Mouse (Mus musculus) activated CD4-positive, CD25-positive, alpha-beta regulatory T cell (primary cell): Measurements from ENCODE around the gene Lactb. TPM values are rescaled to one million over a fixed set of nuclear protein-coding genes. Genes with fewer than 3 reads are reported as not detected.

ENCODE experiments used
- polyA plus RNA-seq, 2 experiments: library from polyadenylated mRNA; unstranded; fragments of 100-300 nt; shearing (Covaris generic); gene quantifications; one replicate each; pipeline ENCODE4 v1.2.1; 2017

Lactb gene
- 10 to 100 TPM; 26.4 to 27.2 TPM for polyA plus RNA-seq

GRCm38 (mm10) chr9:66975239-66975645, at the start of gene Lactb:
Gene Lactb, minus strand, starts transcription at chr9:66975484.

GRCm38 (mm10) chr9:66945647-66946641, 29.3 kb downstream of the Lactb start, which contains the start of gene Rps27l:
Gene Rps27l, plus strand, starts transcription at chr9:66946086.

DNA sequence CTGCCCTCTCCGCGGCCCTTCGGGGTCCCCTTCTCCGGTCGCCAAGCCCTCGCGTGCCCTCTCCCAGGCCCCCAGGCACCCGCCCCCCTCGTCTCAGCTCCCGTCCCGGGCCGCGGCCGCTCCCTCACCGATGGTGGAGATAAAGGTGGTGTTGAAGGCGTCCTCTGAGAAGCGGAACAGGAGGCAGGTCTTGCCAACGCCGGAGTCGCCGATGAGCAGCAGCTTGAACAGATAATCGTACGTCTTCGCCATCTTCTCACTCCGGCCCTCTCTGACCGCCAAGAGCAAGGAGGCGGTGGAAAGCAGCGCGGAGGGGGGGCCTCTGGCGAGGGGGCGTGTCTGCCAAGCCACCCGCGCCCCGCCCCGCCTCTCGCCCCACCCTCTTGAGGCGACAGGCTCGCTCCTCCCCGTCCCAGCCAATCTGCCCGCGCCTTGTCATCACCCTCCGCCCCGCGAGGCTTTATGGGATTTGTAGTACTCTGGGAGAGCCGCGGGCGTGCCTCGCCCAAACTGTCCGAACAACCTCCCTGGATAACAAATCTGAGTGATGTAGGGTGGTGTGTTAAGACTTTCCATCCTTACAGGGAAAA, 55.8 kb downstream of the Lactb start, which contains the start of gene Rab8b:
TSS of gene Rab8b (minus strand) at position 306 of the 590 bp plus-strand sequence.

Other genes with a start within 250 kb of the Lactb start
- 1 to 10 TPM in 1 of 2 experiments, under 1 TPM in 1; 0.57 to 1.4 TPM for gene Aph1b, start 180.0 kb downstream of the Lactb start, polyA plus RNA-seq
- gene Gm10647, start 178.4 kb downstream of the Lactb start, polyA plus RNA-seq: under 1 TPM in 1 of 2 experiments, not detected in 1; 0.17 TPM
- gene Aph1c, start 140.8 kb downstream of the Lactb start, polyA plus RNA-seq: under 1 TPM in 1 of 2 experiments, not detected in 1; 0.24 TPM
- 100 to 1,000 TPM in 1 of 2 experiments, 10 to 100 TPM in 1; 98.5 to 163 TPM for gene Rab8b, start 55.8 kb downstream of the Lactb start, polyA plus RNA-seq
- 100 to 1,000 TPM; 223 to 262 TPM for gene Rps27l, start 29.4 kb downstream of the Lactb start, polyA plus RNA-seq
- gene Tpm1, start 73.9 kb upstream of the Lactb start, polyA plus RNA-seq: 10 to 100 TPM; 45.0 to 45.3 TPM